Mouse (Mus musculus): ENCODE measurements around the gene Trpm8.

GRCm38 (mm10) chr1:88310349-88310748 lies 32.9 kb downstream of the Trpm8 start:
- no peak for TF ChIP-seq GATA1 (IDR thresholded peaks at IDR 0.05; ENCODE audit: low read length)
- no peak for TF ChIP-seq TAL1 (IDR thresholded peaks at IDR 0.05; ENCODE audit: low read length)
